Mouse (Mus musculus): ENCODE results near the gene Cass4.
A peak's percentile ranks its signal among the peaks of the same experiment; 100 is the strongest.

Gene Cass4

DNA sequence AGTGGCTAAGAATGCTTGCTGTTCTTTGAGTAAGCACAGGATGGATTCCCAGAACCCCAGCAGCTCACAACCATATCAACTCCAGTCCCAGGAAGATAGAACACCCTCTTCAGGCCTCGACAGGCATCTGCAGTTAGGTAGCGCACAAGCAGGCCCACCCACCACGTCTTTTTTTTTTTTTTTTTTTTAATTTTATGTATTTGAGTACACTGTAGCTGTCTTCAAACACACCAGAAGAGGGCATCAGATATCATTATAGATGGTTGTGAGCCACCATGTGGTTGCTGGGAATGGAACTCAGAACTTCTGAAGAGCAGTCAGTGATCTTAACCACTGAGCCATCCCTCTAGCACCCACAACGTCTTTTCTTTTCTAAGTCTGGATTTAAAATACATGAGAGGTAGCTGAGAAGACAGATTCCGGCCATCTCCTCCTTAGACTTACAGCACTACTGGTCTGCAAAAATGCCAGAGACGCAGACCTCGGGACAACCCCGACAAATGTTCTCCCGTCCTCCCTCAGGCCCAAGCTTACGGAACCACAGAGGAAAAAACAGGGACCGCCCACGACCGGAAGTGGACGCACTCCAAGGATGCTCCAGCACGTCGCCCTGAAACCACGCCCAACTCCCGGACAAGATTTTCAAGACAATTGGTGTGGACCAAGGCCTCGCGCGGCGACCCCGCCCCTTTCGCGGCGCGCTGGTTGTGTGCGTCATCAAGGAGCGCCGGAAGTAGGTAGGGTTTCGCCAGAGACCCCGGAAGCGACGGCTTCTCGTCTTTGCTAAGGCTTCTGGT, 46.4 kb downstream of the Cass4 start, which contains the start of gene Rtf2:
TSS of gene Rtf2 (plus strand) at position 714 of the 797 bp plus-strand sequence.
- peak; percentile 94 to 98 for DNase-seq (ENCODE audit: low spot score in 2 of 2)

DNA sequence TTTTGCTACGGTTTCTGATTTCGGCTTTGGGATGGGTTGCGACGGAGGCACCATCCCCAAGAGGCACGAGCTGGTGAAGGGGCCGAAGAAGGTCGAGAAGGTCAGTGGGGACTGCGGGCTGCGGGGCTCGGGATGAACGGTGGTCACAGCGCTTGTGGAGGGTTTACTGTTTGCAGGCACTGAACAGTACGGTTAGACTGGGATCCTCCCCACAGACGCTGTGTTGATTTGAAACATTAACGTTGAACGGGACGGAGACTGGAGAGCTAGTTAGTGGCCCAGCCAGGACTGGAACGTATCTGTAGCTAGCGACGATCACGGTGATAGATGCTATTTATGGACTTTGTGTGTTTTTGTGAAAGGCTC, 47.0 kb downstream of the Cass4 start:
- DNase-seq (ENCODE audit: low spot score in 2 of 2): no peak

DNA sequence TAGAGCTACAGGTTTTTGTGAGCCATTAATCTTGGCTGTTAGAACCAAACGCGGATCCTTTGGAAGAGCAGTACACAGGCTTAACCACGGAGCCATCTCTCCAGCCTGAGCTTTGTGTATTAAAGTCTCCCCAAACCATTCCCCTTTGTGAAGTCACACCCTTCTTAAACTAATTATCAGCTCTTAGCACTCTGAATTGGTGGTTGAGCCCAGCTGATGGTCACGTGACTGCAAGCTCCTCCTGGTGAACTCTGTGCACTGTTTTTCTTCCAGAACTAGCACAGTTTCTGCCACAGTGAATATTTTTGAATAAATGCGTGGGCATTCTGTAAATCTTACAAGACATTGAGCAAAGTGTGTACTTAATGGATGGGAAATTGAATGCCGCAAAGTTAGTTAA, 47.6 kb downstream of the Cass4 start:
- DNase-seq (ENCODE audit: low spot score in 2 of 2): no peak

DNA sequence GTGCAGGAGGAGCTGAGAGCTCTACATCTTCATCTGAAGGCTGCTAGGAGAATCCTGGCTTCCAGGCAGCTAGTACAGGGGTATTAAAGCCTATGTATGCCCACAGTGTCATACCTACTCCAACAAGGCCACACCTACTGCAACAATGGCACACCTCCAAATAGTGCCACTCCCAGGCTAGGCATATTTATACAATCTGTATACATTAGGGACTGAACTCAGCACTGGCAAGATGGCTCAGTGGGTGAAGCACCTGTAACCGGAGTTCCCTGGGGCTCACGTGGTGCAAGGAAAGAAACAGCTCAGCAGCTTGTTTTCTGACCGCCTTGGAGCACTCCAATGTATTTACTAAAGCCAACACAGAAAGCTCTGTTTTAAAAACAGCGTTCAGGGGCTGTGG, 52.0 kb downstream of the Cass4 start:
- no peak for DNase-seq (ENCODE audit: low spot score in 2 of 2)

DNA sequence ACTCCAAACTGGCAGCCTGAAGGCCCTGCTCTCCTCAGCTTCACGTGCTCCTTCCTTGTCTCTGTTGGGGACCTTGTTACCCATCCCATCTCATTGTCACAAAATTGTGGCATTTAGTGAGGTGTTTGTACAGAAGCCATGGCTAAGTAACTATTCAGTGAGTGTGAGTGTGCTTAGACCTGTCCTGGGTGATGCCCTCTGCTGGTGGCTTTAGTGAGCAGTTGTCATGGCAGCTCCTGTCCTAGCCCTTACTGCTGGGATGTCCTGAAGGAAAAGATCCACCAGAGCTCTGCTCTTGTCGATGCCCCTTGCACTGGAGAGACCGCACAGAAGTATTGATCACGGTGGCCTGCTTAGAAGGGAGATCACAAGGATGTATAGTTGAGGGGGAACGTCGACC, 53.7 kb downstream of the Cass4 start:
- peak; percentile 27 to 54 for DNase-seq (ENCODE audit: low spot score in 2 of 2)

DNA sequence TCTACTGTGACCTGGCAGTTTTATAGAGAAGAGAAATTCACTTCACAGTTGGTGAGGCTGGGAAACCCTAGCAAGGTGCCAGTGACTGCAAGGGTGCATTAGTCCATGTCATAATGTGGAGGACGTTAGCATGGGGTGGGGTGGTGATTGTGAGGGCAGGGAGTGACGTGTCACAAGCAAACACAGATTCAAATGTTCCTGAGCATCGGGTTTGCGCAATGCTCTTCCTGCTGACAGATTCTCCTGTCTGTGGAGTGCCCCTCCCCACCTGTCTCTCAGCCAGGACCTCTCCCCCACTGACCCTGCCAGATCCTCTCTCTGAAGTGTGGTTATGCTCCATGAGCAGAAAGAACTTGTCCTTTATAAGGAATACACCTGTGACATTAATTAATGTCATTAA, 54.7 kb downstream of the Cass4 start:
- DNase-seq (ENCODE audit: low spot score in 2 of 2): no peak

DNA sequence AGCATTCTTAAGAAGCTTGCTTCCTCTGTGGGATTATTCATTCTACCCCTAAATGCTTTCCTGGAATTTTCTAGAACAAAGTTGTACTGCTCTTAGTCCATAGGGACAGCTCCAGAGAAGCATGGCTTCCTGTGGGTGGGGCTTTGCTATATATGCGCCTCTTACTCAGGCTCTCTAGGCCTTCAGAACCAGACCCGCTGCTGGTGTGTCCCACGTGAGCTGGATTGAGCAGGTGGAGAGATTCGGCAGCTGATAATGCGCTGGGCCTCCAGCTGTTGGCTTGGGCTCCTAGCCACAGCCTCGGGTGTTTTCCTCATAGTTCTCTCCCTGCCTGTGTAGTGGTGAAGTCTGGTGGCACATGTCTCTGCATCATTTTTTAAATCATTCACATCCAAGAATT, 57.0 kb downstream of the Cass4 start:
- peak; percentile 27 to 41 for DNase-seq (ENCODE audit: low spot score in 2 of 2)

DNA sequence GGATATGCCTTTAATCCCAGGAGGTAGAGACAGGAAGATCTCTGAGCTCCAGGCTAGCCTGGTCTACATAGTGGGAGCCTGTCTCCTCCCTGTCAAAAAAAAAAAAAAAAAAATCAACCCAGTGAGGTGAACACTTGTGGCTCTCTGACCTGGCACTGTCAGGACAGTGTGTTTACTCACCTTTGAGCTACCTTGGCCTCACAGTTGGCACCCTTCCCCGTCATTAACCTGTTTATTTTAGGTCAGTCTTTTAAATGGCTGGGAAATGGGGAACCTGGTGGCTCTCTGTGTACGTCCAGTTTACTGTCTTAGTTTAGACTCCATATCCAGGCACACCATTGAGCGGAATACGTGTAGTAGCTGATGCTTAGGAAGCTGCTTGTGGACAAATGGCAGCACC, 58.4 kb downstream of the Cass4 start:
- no peak for DNase-seq (ENCODE audit: low spot score in 2 of 2)

DNA sequence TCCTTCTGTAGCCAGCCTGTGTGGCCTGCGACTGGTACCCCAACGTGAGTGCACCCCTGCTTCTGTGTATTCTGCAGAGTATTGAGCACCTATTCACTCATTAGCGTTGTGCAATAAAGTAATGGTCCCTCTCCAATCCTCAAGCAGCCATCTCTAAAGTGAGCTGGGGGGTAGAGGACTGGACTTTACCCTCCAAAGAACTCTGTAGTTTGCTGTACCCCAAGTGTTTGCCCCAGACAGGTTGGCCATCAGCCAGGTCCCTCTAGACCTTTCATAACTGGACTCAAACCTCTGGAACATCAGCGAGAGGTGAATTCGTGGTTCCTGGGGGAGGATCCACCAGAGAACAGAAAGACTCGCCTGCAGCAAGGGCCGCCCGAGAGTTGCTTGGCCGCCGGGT, 58.9 kb downstream of the Cass4 start:
- no peak for DNase-seq (ENCODE audit: low spot score in 2 of 2)

DNA sequence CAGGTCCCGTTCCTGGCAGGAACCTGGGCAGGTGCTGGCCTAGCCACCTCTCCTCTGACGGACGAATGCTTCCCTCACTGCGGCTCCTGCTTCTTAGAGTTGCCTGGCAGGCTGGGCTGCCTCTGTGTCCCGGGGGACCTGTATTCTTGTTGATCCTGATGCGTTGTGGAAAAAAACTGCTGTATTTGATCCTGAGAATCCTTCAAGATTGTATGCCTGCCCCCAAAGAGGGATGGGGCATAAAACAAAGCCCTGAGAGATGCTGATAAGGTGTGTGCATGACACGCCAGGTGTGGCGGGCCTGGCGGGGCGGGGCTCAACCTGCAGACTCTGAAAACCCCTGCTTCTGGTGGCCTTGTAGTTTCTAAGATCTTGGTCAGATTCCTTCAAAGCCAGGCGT, 64.9 kb downstream of the Cass4 start, which contains the start of gene Gcnt7:
TSS of gene Gcnt7 (minus strand) at position 101 of the 400 bp plus-strand sequence.
- DNase-seq (ENCODE audit: low spot score in 2 of 2): no peak

DNA sequence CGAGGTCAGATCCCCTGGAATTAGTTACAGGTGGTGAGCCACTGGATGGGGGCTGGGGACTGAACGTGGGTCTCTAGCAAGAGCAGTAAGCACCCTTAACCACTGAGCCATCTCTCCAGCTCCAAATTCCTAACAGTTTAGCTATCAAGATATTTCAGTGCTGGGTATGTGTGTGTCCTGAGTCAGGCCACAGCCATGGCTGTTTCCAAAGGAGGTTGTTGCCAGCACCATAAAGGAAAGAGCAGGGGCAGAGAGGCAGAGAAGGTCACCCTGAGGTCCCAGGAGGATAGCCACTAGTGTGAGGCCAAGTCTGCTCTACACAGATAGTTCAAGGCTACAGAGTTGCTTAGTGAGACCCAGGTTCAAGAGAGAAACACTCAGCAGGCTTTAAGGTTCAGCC, 67.1 kb downstream of the Cass4 start:
- no peak for DNase-seq (ENCODE audit: low spot score in 2 of 2)

DNA sequence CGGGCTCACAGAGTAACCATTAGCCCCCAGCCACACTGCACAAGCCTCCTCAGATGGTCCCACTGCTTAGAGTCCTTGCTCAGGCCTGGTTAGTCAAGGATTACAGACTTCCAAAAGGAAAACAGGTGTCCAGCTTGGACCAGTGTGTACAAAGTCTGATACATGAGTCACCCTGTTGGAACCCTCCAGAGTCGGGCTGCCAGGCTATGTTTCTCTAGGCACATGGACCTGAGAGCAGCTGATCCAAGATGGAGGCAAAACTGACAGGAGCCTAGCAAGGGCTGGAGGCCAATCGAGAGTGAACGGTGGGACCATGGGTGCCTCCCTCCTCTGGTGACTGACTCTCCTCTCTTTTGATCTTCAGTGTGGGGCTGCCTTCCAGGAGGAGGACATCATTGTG, 69.2 kb downstream of the Cass4 start:
- no peak for DNase-seq (ENCODE audit: low spot score in 2 of 2)

DNA sequence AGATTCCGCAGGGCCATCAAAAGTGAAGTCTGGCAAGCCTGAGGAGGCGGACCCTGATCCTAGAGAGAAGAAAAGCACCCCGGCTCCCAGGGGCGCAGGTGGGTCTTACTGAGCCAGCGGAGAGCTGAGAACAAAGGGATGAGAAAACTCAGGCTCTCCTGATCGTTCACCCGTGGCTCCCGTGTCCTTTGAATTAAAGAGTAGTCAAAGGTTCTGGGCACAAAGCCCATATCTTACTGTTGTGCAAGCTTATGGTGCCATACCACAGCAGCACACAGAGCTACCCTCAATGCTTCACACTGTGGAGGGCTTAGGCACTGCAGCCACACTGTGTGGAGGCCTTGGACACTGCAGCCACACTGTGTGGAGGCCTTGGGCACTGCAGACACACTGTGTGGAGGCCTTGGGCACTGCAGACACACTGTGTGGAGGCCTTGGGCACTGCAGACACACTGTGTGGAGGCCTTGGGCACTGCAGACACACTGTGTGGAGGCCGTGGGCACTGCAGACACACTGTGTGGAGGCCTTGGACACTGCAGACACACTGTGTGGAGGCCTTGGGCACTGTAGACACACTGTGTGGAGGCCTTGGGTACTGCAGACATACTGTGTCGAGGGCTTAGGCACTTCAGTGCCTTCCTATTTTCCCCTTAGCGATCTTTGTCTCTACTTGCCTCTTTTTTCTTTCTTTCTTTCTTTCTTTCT, 73.0 kb downstream of the Cass4 start:
- no peak for DNase-seq (ENCODE audit: low spot score in 2 of 2)

DNA sequence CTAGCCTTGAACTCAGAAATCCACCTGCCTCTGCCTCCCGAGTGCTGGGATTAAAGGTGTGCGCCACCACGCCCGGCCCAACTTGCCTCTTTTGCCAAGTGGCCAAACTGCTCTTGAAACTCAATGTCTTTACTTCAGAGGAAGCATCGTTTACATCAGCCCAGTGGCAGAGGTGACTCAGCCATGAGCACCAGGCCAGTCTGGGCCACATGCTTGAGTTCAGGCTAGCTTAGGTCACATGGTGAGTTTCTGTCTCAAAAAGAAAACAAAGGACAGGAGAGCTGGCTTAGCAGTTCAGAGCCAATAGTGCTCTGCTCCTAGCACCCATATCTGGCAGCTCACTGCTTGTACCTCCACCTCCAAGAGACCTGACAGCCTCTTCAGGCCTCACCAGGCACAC, 73.6 kb downstream of the Cass4 start:
- DNase-seq (ENCODE audit: low spot score in 2 of 2): no peak

DNA sequence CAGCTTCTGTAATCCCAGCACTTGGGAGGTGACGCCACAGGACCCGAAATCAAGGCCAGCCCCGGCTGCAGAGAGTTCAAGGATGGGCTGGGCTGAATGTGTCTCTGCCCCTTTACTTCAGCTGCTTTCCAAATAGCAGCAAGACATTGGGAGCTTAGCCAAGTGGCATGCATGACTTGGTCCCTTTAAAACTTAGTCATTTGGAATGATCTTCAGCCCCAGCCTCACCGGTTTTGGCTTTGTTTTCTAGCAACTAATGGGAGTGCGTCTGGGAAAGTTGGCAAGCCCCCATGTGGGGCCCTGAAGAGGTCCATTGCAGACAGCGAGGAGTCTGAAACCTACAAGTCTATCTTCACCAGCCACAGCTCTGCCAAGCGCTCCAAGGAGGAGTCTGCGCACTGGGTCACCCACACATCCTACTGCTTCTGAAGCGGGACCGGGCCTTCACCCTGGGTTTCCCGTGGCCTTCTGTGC, 74.8 kb downstream of the Cass4 start:
- DNase-seq (ENCODE audit: low spot score in 2 of 2): no peak

DNA sequence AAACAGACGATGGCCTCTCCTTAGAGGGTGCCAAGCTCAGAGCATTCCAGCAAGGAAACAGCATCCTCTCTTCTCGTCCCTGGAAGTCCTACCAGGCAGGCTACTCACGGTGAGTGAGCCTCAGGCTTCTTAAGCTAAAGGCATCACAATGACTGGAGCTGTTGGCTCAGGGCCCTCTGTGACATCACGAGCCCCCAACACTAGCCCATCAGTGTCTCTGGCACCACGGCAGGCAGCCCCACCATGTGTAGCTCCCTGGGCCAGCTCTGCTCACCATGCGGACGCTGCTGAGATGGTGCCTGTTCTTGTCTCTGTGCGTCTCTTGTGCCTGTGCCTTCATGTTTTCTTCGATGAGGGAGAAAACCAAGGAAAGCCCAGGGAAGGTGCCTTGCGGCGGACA, 78.7 kb downstream of the Cass4 start, which contains the start of gene Fam209:
TSS of gene Fam209 (plus strand) at position 203 of the 400 bp plus-strand sequence.
- DNase-seq (ENCODE audit: low spot score in 2 of 2): no peak

DNA sequence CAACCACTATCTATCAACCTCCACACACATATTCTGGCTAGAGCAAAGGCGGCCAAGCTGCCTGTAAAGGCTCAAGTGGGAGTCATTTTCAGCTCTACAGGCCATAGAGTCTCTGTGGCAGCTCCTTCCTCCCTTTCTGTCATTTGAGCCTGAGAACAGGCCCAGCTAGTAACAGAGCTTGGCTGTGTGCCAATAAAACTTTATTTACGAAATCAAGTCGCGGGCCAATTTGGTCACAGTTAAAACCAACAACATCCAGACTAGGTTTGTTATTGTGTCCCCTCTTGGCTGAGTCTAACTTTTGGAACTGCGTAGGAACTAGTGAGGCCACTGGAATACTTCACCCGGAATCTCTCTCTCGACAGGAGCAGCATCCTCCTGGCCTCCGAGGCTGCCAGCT, 80.0 kb downstream of the Cass4 start:
- DNase-seq (ENCODE audit: low spot score in 2 of 2): no peak

DNA sequence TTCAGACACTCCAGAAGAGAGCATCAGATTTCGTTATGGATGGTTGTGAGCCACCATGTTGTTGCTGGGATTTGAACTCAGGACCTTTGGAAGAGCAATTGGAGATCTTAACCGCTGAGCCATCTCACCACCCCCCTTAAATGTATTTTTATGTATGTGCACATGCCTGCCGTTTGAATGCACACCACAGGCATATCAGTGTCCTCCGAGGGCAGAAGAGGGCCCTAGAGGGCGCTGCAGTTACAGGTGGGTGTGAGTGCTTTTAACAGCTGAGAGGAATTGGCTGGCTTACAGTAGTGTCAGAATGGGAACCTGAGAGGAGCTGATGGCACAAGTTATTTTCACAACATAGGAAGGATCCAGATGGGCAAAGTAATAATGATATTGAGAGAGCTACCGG, 81.4 kb downstream of the Cass4 start:
- peak; percentile 38 to 67 for DNase-seq (ENCODE audit: low spot score in 2 of 2)

DNA sequence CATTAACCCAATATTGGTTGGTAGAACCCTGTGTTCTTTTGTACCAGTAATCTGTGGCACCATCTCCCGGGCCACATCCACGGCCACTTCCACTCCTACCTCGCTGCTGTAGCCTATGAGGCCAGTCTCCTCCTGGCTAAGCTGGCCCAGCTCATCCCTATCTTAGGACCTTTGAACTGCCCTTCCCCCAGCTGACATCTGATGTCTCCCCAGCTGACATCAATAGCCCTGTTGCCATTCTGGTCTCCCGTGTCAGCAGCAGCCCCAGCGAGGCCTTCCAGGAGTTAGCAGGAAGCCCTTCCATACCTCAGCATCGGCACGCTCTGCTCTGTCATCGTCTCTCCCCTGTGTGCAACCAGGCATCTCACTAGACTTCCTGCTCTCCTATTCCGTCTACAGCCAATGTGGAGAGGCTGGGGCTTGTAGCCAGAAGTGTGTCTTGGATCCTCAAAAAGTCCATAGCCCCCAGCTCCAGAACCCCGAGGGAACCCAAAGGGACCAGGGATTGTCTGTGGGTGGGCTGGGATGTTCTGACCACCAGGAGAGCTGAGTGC, 83.2 kb downstream of the Cass4 start:
- DNase-seq (ENCODE audit: low spot score in 2 of 2): no peak

DNA sequence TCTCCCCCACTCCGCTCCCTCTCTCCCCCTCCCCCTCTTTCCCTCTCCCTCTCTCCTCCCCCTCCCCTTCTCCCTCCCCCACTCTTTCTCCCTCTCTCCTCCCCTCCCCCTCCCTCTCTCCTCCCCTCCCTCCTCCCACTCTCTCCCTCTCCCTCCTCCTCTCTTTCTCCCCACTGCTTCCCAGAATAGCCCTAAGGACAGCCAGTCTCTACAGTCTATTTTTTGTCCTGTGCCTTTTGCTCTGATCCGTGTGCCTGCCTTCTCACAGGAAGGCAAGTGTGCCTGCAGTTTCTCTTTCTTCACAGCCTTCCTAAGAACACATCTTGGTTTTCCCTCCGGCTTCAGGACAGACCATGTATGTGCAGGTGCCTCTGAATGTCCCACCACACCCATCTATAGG, 83.8 kb downstream of the Cass4 start:
- no peak for DNase-seq (ENCODE audit: low spot score in 2 of 2)

DNA sequence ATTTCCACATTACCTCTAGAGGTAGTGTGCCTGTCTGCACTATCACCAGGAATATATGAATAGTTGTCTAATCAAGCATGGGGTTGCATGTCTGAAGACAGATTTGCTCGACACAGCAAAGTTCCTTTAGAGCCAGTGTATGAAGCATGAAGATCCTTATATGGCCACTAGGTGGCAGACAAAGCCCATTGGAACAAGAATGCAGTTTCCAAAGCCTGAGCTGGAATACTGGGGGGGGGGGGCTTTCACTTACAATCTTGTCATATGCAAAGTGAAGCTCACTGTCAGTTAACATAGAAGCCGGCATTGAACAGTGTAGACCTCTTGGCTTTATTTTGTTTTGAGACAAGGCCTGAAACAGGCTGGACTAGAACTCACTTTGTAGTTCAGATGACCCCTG, 84.3 kb downstream of the Cass4 start:
- DNase-seq (ENCODE audit: low spot score in 2 of 2): peak in 1 of 2 experiments; percentile 41

DNA sequence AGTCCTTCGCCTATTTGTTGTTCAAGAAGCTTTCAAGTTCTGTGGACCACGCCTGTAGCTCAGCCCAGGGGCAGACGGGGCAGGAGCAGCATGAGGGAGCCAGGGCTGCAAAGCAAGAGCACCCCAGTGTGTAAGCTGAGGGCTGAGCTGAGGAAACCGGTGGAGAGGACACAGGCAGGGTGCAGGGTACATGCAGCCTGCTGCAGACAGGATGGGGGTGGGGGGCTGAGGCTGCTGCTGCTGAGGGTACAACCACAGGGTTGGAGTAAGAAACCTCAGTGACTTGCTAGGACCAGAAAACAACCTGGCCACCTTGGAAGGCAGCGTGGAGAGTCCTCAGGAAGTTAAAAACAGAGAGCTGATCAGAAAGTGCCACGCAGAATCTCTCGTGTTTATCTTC, 86.7 kb downstream of the Cass4 start:
- DNase-seq (ENCODE audit: low spot score in 2 of 2): peak in 1 of 2 experiments; percentile 26

Data from thymus, postnatal 10 days (tissue).